Mouse (Mus musculus) layer of hippocampus, adult 6 months (tissue): ENCODE data around the gene Snx21. TPM values are rescaled to one million over a fixed set of nuclear protein-coding genes. Genes with fewer than 3 reads are reported as not detected.

ENCODE experiments used
- long read RNA-seq, 2 experiments: library from polyadenylated mRNA; unstranded; transcript quantifications; one replicate each; pipeline ENCODE4 v2.0.0; 2019 to 2020
- polyA plus RNA-seq: library from polyadenylated mRNA; unstranded; fragments of <200 nt; fragmentation: Nextera tagmentation; gene quantifications from 2 replicates; pipeline ENCODE4 v1.2.3, GENCODE M21; 2021

The Snx21 gene
- 39.6 and 48.3 TPM in 2 replicates for polyA plus RNA-seq
- long read RNA-seq, experiment 1, transcript Snx21-201 (3 exons, 2,590 nt), result minor isoform, 11 of 54 reads
- long read RNA-seq, experiment 1, transcript Snx21-204 (3 exons, 1,825 nt), result major isoform, 18 of 54 reads
- long read RNA-seq, experiment 1, partial matches to known transcripts, result 6 of 54 reads
- long read RNA-seq, experiment 1, other reads (novel, unspliced or antisense), result 19 of 54 reads
- long read RNA-seq, experiment 2, transcript Snx21-203 (2 exons, 1,243 nt), result minor isoform, 7 of 97 reads
- long read RNA-seq, experiment 2, transcript Snx21-201 (3 exons, 2,590 nt), result minor isoform, 20 of 97 reads
- long read RNA-seq, experiment 2, transcript Snx21-204 (3 exons, 1,825 nt), result major isoform, 28 of 97 reads
- long read RNA-seq, experiment 2, partial matches to known transcripts, result 8 of 97 reads
- long read RNA-seq, experiment 2, other reads (novel, unspliced or antisense), result 34 of 97 reads

GRCm38 (mm10) chr2:164785481-164786387, at the start of gene Snx21:
Gene Snx21, plus strand, starts transcription at chr2:164785823.

GRCm38 (mm10) chr2:164745843-164746479, 39.7 kb upstream of the Snx21 start, which contains the start of the genes Wfdc3 and Dnttip1:
Gene Wfdc3, minus strand, starts transcription at chr2:164745931.
Gene Dnttip1, plus strand, starts transcription at chr2:164745983.

GRCm38 (mm10) chr2:164769258-164770037, 16.2 kb upstream of the Snx21 start, which contains the start of gene Ube2c:
Gene Ube2c, plus strand, starts transcription at chr2:164769898.

GRCm38 (mm10) chr2:164779481-164780086, 6.0 kb upstream of the Snx21 start, which contains the start of gene Tnnc2:
Gene Tnnc2, minus strand, starts transcription at chr2:164779967.

GRCm38 (mm10) chr2:164804533-164805331, 19.1 kb downstream of the Snx21 start, which contains the start of the genes Acot8 and Zswim3:
Gene Acot8, minus strand, starts transcription at chr2:164804882.
Gene Zswim3, plus strand, starts transcription at chr2:164805098.

GRCm38 (mm10) chr2:164822636-164823165, 37.1 kb downstream of the Snx21 start, which contains the start of gene Zswim1:
Gene Zswim1, plus strand, starts transcription at chr2:164822686.

GRCm38 (mm10) chr2:164828437-164828836, 42.8 kb downstream of the Snx21 start, which contains the start of gene Spata25:
Gene Spata25, minus strand, starts transcription at chr2:164828537.

GRCm38 (mm10) chr2:164832748-164833301, 47.2 kb downstream of the Snx21 start, which contains the start of gene Ctsa:
Gene Ctsa, plus strand, starts transcription at chr2:164832873.

GRCm38 (mm10) chr2:164833314-164833959, 47.8 kb downstream of the Snx21 start, which contains the start of gene Neurl2:
Gene Neurl2, minus strand, starts transcription at chr2:164833456.

Other genes starting within 250 kb of the Snx21 start
- gene Wfdc2, start 223.4 kb upstream of the Snx21 start, polyA plus RNA-seq, result 0.52 and 8.3 TPM in 2 replicates
- gene Spint3, start 212.4 kb upstream of the Snx21 start, polyA plus RNA-seq, result not detected in 2 replicates
- not detected in 2 replicates for gene Wfdc6a, start 200.4 kb upstream of the Snx21 start, polyA plus RNA-seq
- gene Eppin, start 192.2 kb upstream of the Snx21 start, polyA plus RNA-seq, result not detected in 2 replicates
- not detected in 2 replicates for gene Wfdc6b, start 172.3 kb upstream of the Snx21 start, polyA plus RNA-seq
- gene Wfdc8, start 172.2 kb upstream of the Snx21 start, polyA plus RNA-seq, result not detected in 2 replicates
- gene Wfdc16, start 147.0 kb upstream of the Snx21 start, polyA plus RNA-seq, result not detected in 2 replicates
- gene Wfdc10, start 129.8 kb upstream of the Snx21 start, polyA plus RNA-seq, result not detected in 2 replicates
- not detected in 2 replicates for gene Wfdc9, start 129.2 kb upstream of the Snx21 start, polyA plus RNA-seq
- not detected in 2 replicates for gene Wfdc11, start 111.7 kb upstream of the Snx21 start, polyA plus RNA-seq
- not detected in 2 replicates for gene Wfdc13, start 100.7 kb upstream of the Snx21 start, polyA plus RNA-seq
- gene Spint4, start 87.3 kb upstream of the Snx21 start, polyA plus RNA-seq, result not detected in 2 replicates
- gene Spint5, start 70.5 kb upstream of the Snx21 start, polyA plus RNA-seq, result not detected in 2 replicates
- 3.3 and 3.5 TPM in 2 replicates for gene Wfdc3, start 39.9 kb upstream of the Snx21 start, polyA plus RNA-seq
- gene Dnttip1, start 39.8 kb upstream of the Snx21 start, polyA plus RNA-seq, result 4.1 and 5.2 TPM in 2 replicates
- 0.83 and 0.95 TPM in 2 replicates for gene Ube2c, start 15.9 kb upstream of the Snx21 start, polyA plus RNA-seq
- gene Tnnc2, start 5.9 kb upstream of the Snx21 start, polyA plus RNA-seq, result not detected in 2 replicates
- 19.2 and 21.1 TPM in 2 replicates for gene Acot8, start 19.1 kb downstream of the Snx21 start, polyA plus RNA-seq
- 10.3 and 10.8 TPM in 2 replicates for gene Zswim3, start 19.3 kb downstream of the Snx21 start, polyA plus RNA-seq
- 26.3 and 29.5 TPM in 2 replicates for gene Zswim1, start 36.9 kb downstream of the Snx21 start, polyA plus RNA-seq
- not detected in 2 replicates for gene Spata25, start 42.7 kb downstream of the Snx21 start, polyA plus RNA-seq
- gene Ctsa, start 47.0 kb downstream of the Snx21 start, polyA plus RNA-seq, result 131 and 133 TPM in 2 replicates
- 5.4 and 5.6 TPM in 2 replicates for gene Neurl2, start 47.6 kb downstream of the Snx21 start, polyA plus RNA-seq
- 123 and 144 TPM in 2 replicates for gene Pltp, start 71.9 kb downstream of the Snx21 start, polyA plus RNA-seq
- gene Pcif1, start 93.5 kb downstream of the Snx21 start, polyA plus RNA-seq, result 84.4 and 85.2 TPM in 2 replicates
- gene Zfp335, start 125.9 kb downstream of the Snx21 start, polyA plus RNA-seq, result 8.9 and 11.8 TPM in 2 replicates
- gene Mmp9, start 155.0 kb downstream of the Snx21 start, polyA plus RNA-seq, result 0.45 and 0.56 TPM in 2 replicates
- gene Slc12a5, start 175.0 kb downstream of the Snx21 start, polyA plus RNA-seq, result 78.6 and 83.4 TPM in 2 replicates
- 5.7 and 5.8 TPM in 2 replicates for gene Ncoa5, start 249.0 kb downstream of the Snx21 start, polyA plus RNA-seq